Mouse (Mus musculus) olfactory bulb, adult 2 months (tissue): Measurements from ENCODE around the gene Slc38a8.

ENCODE experiments used
- CTCF ChIP-seq: fragments of 200-500 bp; IDR thresholded peaks from 2 replicates; pipeline ENCODE4 v1.5.1; 2012; ENCODE audit warnings: low read depth, mild to moderate bottlenecking, low read length, moderate library complexity; ENCODE audit not compliant: insufficient read depth
- POLR2A ChIP-seq: fragments of 200-500 bp; IDR thresholded peaks from 2 replicates; pipeline ENCODE4 v1.6.1; 2012; ENCODE audit warnings: mild to moderate bottlenecking, low read depth, low read length, moderate library complexity; ENCODE audit not compliant: insufficient read depth

- TF ChIP-seq CTCF (no peak), POLR2A (no peak)
These were observed 66.0 kb downstream of the Slc38a8 start for GRCm38 (mm10) chr8:119435527-119435926.
